Mouse (Mus musculus): ENCODE results near the gene Xpa. TPM values are rescaled to one million over a fixed set of nuclear protein-coding genes. Genes with fewer than 3 reads are reported as not detected.

Gene Xpa
- polyA plus RNA-seq, 1 experiment from 2014 or later, result 35.8 TPM

GRCm38 (mm10) chr4:46115308-46115707 is 80.8 kb downstream of the Xpa start:
- peaks cover 70% of the 10 kb centered on the region for H3K36me3 ChIP-seq
- 79% methylated on average over 1 of the region's 1 CpGs for WGBS
- no peak overlapping the region for H3K4me2 ChIP-seq (replicated peaks)
- no peak overlapping the region for H3K9ac ChIP-seq (replicated peaks)
- H3K4me1 ChIP-seq (replicated peaks), result no peaks in the 10 kb centered on the region
- no peaks in the 10 kb centered on the region for H3K9me3 ChIP-seq
- H3K4me3 ChIP-seq (replicated peaks), result no peak overlapping the region
- no peak overlapping the region for H3K27ac ChIP-seq
- ATAC-seq, result no peak
- H3K27me3 ChIP-seq, result no peaks in the 10 kb centered on the region

- ATAC-seq, result no peak
- H3K9ac ChIP-seq (replicated peaks), result no peak overlapping the region
- H3K27me3 ChIP-seq, result no peaks in the 10 kb centered on the region
- no peak overlapping the region for H3K4me2 ChIP-seq (replicated peaks)
- no peaks in the 10 kb centered on the region for H3K4me1 ChIP-seq (replicated peaks)
- H3K36me3 ChIP-seq, result peaks cover 31% of the 10 kb centered on the region
- no peak overlapping the region for H3K4me3 ChIP-seq (replicated peaks)
- 77% methylated on average over 3 of the region's 3 CpGs for WGBS
- no peak overlapping the region for H3K27ac ChIP-seq
- H3K9me3 ChIP-seq, result no peaks in the 10 kb centered on the region
These were observed 84.8 kb downstream of the Xpa start for GRCm38 (mm10) chr4:46111361-46111760.

GRCm38 (mm10) chr4:46110084-46110483 is 86.0 kb downstream of the Xpa start:
- Histone ChIP-seq H3K27ac (no peak overlapping the region), H3K36me3 (peaks cover 18% of the 10 kb centered on the region), H3K4me2 (replicated peaks) (no peak overlapping the region), H3K9ac (replicated peaks) (no peak overlapping the region), H3K4me1 (replicated peaks) (no peaks in the 10 kb centered on the region), H3K4me3 (replicated peaks) (no peak overlapping the region), H3K9me3 (no peaks in the 10 kb centered on the region), H3K27me3 (no peaks in the 10 kb centered on the region)
- 94% methylated on average over 8 of the region's 8 CpGs for WGBS
- no peak for ATAC-seq

Other genes with a start within 250 kb of the Xpa start
- 15.4 and 15.7 TPM in 2 replicates for gene Tdrd7, start 231.0 kb downstream of the Xpa start, polyA plus RNA-seq (2015; fragmentation: Nextera tagmentation; extraction: Ambion mirVana)
- gene Tmod1, start 157.4 kb downstream of the Xpa start, polyA plus RNA-seq (2015; fragmentation: Nextera tagmentation; extraction: Ambion mirVana), result 0.39 and 0.76 TPM in 2 replicates
- 97.4 and 98.3 TPM in 2 replicates for gene Ncbp1, start 57.7 kb downstream of the Xpa start, polyA plus RNA-seq (2015; fragmentation: Nextera tagmentation; extraction: Ambion mirVana)
- gene Tstd2, start 57.6 kb downstream of the Xpa start, polyA plus RNA-seq (2015; fragmentation: Nextera tagmentation; extraction: Ambion mirVana), result 44.1 and 47.4 TPM in 2 replicates
- not detected in 2 replicates for gene Foxe1, start 147.3 kb upstream of the Xpa start, polyA plus RNA-seq (2015; fragmentation: Nextera tagmentation; extraction: Ambion mirVana)
- gene Trmo, start 193.1 kb upstream of the Xpa start, polyA plus RNA-seq (2015; fragmentation: Nextera tagmentation; extraction: Ambion mirVana), result 7.8 and 9.2 TPM in 2 replicates
- 0.17 and 0.26 TPM in 2 replicates for gene Hemgn, start 217.2 kb upstream of the Xpa start, polyA plus RNA-seq (2015; fragmentation: Nextera tagmentation; extraction: Ambion mirVana)